Mouse (Mus musculus) CD4-positive, CD25-positive, alpha-beta regulatory T cell, adult 4 months (primary cell): ENCODE data around the gene Spg20. TPM values are rescaled to one million over a fixed set of nuclear protein-coding genes. Genes with fewer than 3 reads are reported as not detected.
A peak's percentile ranks its signal among the peaks of the same experiment; 100 is the strongest.

Experiments used
- ATAC-seq: one replicate; pipeline ENCODE4 v1.8.0; 2017
- polyA plus RNA-seq, 2 experiments: library from polyadenylated mRNA; unstranded; fragments of 100-300 nt; shearing (Covaris generic); gene quantifications; one replicate each; pipeline ENCODE4 v1.2.1; 2017

Spg20 gene
- polyA plus RNA-seq, 2 experiments from 2014 or later = 21.3 to 24.7 TPM

- ATAC-seq = no peak
These were observed 39.9 kb downstream of the Spg20 start for GRCm38 (mm10) chr3:55151656-55152433.

DNA sequence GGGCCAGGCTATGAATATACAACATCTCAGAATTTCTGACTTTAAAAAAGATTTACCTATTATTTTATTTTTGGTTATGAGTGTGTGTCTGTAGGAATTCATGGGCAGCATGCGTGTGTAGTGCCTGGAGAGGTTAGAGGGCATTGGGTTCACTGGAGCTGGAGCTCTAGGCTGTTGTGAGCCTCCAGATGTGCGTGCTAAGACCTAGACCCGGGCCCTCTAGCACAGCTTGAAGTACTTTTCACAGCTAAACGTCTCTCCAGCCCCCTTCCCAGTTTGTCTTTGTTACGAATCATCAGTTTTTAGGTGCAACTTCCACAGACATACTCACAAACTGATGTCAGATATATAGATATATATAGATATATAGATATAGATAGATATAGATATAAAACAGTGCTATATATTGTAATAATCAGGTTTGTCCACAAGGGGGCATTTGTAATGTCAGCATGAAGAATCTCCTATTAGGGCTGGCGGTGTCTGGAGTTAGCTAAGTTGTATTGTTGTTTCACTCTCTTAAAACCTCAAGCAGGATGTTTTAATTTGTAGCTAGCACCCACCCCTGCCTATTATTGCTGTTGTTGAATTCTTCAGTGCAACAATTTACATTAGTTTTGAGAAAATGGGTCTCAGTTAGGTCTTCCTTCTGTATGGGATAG, 40.9 kb downstream of the Spg20 start:
- ATAC-seq = peak; percentile 56

DNA sequence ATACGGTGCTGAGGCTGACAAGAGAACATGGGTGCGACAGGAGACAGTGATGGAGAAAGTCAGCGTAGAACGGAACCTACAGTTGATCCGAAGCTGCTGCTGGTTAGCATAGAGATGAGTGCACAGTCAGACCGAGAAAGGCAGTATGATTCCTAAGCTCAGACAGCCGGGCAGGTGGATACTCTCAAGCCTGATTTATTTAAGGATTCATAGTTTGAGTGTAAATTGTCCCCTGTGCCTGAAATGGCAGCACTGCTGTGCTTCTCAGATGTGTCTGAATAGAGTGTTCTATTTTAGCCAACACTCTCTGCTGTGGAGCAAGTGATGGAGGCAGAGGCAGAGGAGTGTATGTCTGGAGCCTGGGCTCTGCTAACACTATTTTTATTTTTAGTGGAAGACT, 42.3 kb downstream of the Spg20 start:
- ATAC-seq = no peak

DNA sequence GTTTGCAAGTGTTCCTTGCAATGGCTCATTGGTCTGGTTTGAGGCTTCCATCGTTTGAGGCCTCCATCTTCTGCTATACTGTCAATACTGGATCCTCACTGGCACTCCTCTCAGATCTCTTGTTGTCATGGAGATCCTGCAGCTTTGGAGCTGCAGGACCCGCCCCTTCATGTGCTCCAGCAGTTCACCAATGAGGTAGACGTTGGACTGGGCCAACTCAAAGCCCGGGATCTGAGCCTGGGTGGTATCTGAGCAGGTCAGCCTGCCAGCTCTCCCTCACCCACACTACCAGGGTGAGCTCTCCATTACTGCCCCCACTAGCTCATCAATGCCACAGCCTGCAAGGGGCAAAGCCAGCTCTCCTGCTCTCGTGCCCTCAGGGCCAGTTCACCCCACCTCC, 45.5 kb downstream of the Spg20 start:
- ATAC-seq = no peak

GRCm38 (mm10) chr3:55161144-55161543, 49.2 kb downstream of the Spg20 start:
- ATAC-seq = no peak

DNA sequence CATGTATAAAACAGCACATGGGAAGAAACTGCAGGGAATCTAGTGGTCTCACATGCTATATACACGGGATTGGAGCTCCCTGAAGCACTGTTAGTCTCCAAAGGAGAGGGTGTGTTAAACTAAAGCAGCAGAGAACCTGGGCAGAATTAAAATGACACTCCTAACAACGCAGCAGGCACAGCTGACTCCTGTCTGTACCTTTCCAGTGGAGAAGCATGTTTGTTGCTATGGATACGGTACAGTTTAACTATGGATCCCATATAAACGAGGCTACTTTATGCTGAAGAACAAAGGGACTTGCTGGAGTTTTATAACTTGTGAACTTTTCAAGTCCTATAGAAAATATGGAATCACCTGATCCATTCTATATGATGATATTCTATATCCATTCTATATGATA, 51.6 kb downstream of the Spg20 start:
- ATAC-seq = no peak

DNA sequence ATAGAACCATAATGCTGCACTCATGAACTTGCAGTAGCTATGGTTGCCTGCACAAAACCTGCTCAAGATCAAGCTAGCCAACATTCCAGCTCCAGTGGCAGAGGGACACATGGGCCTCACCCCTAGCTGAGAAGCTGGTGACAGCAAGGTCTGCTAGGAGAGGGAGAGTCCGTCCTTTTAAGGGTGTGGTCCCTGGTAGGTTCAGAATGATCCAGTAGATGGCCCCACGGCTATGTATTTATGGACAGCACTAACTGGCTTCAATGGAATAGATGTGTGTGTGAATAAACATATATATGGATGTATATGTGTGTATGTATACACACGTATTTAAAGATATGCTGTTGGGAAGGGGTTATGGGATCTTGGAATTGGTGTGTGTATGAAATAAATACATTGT, 60.6 kb downstream of the Spg20 start:
- ATAC-seq = no peak

- ATAC-seq = no peak
These were observed 65.4 kb downstream of the Spg20 start for GRCm38 (mm10) chr3:55177271-55177670.

- ATAC-seq = no peak
These were observed 69.9 kb downstream of the Spg20 start, which contains the start of gene Sohlh2 for GRCm38 (mm10) chr3:55181766-55182165. Gene Sohlh2 (plus strand): TSS chr3:55182028.

Other genes with a start within 250 kb of the Spg20 start
- not detected for gene Sertm1, start 196.2 kb upstream of the Spg20 start, polyA plus RNA-seq
- gene Ccna1, start 56.6 kb upstream of the Spg20 start, polyA plus RNA-seq = not detected
- gene Ccdc169, start 25.2 kb downstream of the Spg20 start, polyA plus RNA-seq = not detected
- not detected for gene Sohlh2, start 69.9 kb downstream of the Spg20 start, polyA plus RNA-seq
- gene Dclk1, start 130.3 kb downstream of the Spg20 start, polyA plus RNA-seq = under 1 TPM; 0.16 to 0.50 TPM